Mouse (Mus musculus): ENCODE data around the gene Esf1.

- TF ChIP-seq MAX (IDR thresholded peaks at IDR 0.05) = no peak
- no peak for TF ChIP-seq MYOG (IDR thresholded peaks at IDR 0.05; ENCODE audit: control insufficient read depth, extremely low read depth, insufficient read length)
- no peak for TF ChIP-seq CTCF (IDR thresholded peaks at IDR 0.05; ENCODE audit: control insufficient read depth, insufficient read depth, insufficient read length)
- TF ChIP-seq MYOD1 (IDR thresholded peaks at IDR 0.05; ENCODE audit: control insufficient read depth, insufficient read length, low read depth) = no peak
- no peak for TF ChIP-seq FOSL1 (IDR thresholded peaks at IDR 0.05; ENCODE audit: insufficient read depth, low read length, poor library complexity, severe bottlenecking)
- no peak for TF ChIP-seq USF1 (IDR thresholded peaks at IDR 0.05; ENCODE audit: low read depth)
Measured at GRCm38 (mm10) chr2:140215415-140215814, 45.1 kb upstream of the Esf1 start.
